8 mouse cellular contexts compared by ENCODE assay signal in genomic region chrX:70364661-70365613, GRCm38 (mm10). TPM values are rescaled to one million over a fixed set of nuclear protein-coding genes. Genes with fewer than 3 reads are reported as not detected.
A peak's percentile ranks its signal among the peaks of the same experiment; 100 is the strongest.
DNase-seq lines count a peak whose midpoint lies in the region; ATAC-seq and TF ChIP-seq lines count a peak whose summit lies in the region.

TSS of gene Ids (minus strand) at chrX:70365084.

- no peaks in the 10 kb centered on the region for H3K4me1 ChIP-seq in hindbrain, postnatal 0 days (ENCODE audit: insufficient read depth, low read length)

- H3K4me3 ChIP-seq in gastrocnemius, adult 2 months, result peak within 1 kb of the TSS; percentile 81
- H3K4me3 ChIP-seq in hindbrain, postnatal 0 days (ENCODE audit: low read length), result peak within 1 kb of the TSS; percentile 51
- peak within 1 kb of the TSS; percentile 55 for H3K4me3 ChIP-seq in left cerebral cortex, adult 2 months

- peak within 1 kb of the TSS; percentile 88 for H3K27ac ChIP-seq in gastrocnemius, adult 2 months
- peak within 1 kb of the TSS; percentile 74 for H3K27ac ChIP-seq in hindbrain, postnatal 0 days
- peak within 1 kb of the TSS; percentile 84 for H3K27ac ChIP-seq in left cerebral cortex, adult 2 months

- H3K36me3 ChIP-seq in hindbrain, postnatal 0 days (ENCODE audit: insufficient read depth, low read length), result peaks cover 3% of the 10 kb centered on the region; the same call in 1 of the 2 replicates

- H3K4me2 ChIP-seq in hindbrain, postnatal 0 days (ENCODE audit: low read depth, low read length), result peak within 1 kb of the TSS; percentile 55

- peak; percentile 96 for ATAC-seq in hindbrain, postnatal 0 days
- peak; percentile 95 for ATAC-seq in megakaryocyte, adult 5-6 weeks (ENCODE audit: poor library complexity, severe bottlenecking)

- no peaks in the 10 kb centered on the region for H3K9me3 ChIP-seq in hindbrain, postnatal 0 days (ENCODE audit: low read length)

- WGBS in hindbrain, postnatal 0 days, result 30% methylated on average over 40 of the region's 45 CpGs

- intact Hi-C loops in gastrocnemius, adult 2 months (cut with DNase I), result loop anchor here (5.0 kb wide), 1 partner anchor 207 kb away; no protein-coding TSS in a partner anchor
- intact Hi-C loops in left cerebral cortex, adult 2 months (cut with DNase I), result loop anchor here (5.0 to 10.0 kb wide), 2 partner anchors 210 to 687 kb away; partner anchors contain the start of gene Mamld1

- TF ChIP-seq CTCF in gastrocnemius, adult 2 months (IDR thresholded peaks at IDR 0.05), result no peak
- no peak for TF ChIP-seq CTCF in hindbrain, postnatal 0 days (IDR thresholded peaks at IDR 0.05; ENCODE audit: low read depth)
- TF ChIP-seq CTCF in left cerebral cortex, adult 2 months (IDR thresholded peaks at IDR 0.05), result no peak

- peak within 1 kb of the TSS; percentile 56 for H3K9ac ChIP-seq in hindbrain, postnatal 0 days (replicated peaks; ENCODE audit: low read length)

- no peaks in the 10 kb centered on the region for H3K27me3 ChIP-seq in hindbrain, postnatal 0 days (ENCODE audit: insufficient read depth, low read length)

- DNase-seq in WW6 (ENCODE audit: low read depth, low spot score), result peak; percentile 43
- peak; percentile 69 to 70 for DNase-seq in cerebellum, postnatal 4 days (ENCODE audit: low spot score in 2 of 2)
- peak; percentile 90 for DNase-seq in gastrocnemius, adult 2 months
- peak; percentile 92 for DNase-seq in hindbrain, postnatal 0 days (ENCODE audit: low spot score)
- peak; percentile 74 to 84 for DNase-seq in left cerebral cortex, adult 2 months (ENCODE audit: extremely low spot score in 1 of 2, low spot score in 2 of 2)
- peak; percentile 78 to 80 for DNase-seq in right cerebral cortex, adult 2 months (ENCODE audit: low spot score in 2 of 2)
- DNase-seq in urinary bladder, postnatal 14 days (ENCODE audit: low spot score), result peak; percentile 87

RNA-seq across cellular contexts. Expression of gene Ids, which starts in this region (rescaled TPM):
- 10 to 100 TPM; 17.3 to 18.9 TPM for total RNA-seq in gastrocnemius, adult 2 months (2021)
- 108 and 126 TPM in 2 replicates for total RNA-seq in hindbrain, postnatal 0 days (2014; rRNA removed)
- polyA plus RNA-seq in hindbrain, postnatal 0 days (2015; fragmentation: Nextera tagmentation; extraction: Ambion mirVana), result 20.8 and 22.0 TPM in 2 replicates
- 100 to 1,000 TPM; 343 to 358 TPM for total RNA-seq in left cerebral cortex, adult 2 months (2021)
- 69.2 and 77.5 TPM in 2 replicates for total RNA-seq in megakaryocyte, adult 5-6 weeks (2015)
- 14.3 and 19.0 TPM in 2 replicates for total RNA-seq in megakaryocyte, adult 5-6 weeks (2017)

Comparison
In these comparisons a context has a peak if more than half of its experiments do, and no peak if none do; other contexts are left out.
1. Peak in every context shown above with its lines: DNase-seq, ATAC-seq, H3K4me3 ChIP-seq and H3K27ac ChIP-seq.